In genomic region chr5:128677861-128678260, GRCm38 (mm10) we compare ENCODE assay signal across 23 mouse cellular contexts. TPM values are rescaled to one million over a fixed set of nuclear protein-coding genes. Genes with fewer than 3 reads are reported as not detected.
DNase-seq lines count a peak whose midpoint lies in the region; ATAC-seq and TF ChIP-seq lines count a peak whose summit lies in the region.
"Had no signal": no experiment of that assay in that cellular context is flagged by ENCODE, and none has a peak within 500 bp of the region (broad histone marks: within the 10 kb centered on the region; RNA-seq: fewer than 3 reads in every experiment).

No protein-coding gene starts in this region.

- H3K9me3 ChIP-seq in intestine, embryonic 14.5 days (ENCODE audit: control insufficient read depth, low read length), result no peaks in the 10 kb centered on the region
- H3K9me3 ChIP-seq in intestine, postnatal 0 days (ENCODE audit: control insufficient read depth), result no peaks in the 10 kb centered on the region
- no peaks in the 10 kb centered on the region for H3K9me3 ChIP-seq in lung, postnatal 0 days (ENCODE audit: low read length)
- no peaks in the 10 kb centered on the region for H3K9me3 ChIP-seq in stomach, embryonic 16.5 days (replicated peaks; ENCODE audit: control insufficient read depth, low read length)
- H3K9me3 ChIP-seq: embryonic facial prominence, embryonic 10.5 days; forebrain, embryonic 13.5 days; hindbrain, embryonic 12.5 days had no signal

- 0 out of 2 replicates have a peak overlapping the region, but pooled peaks have one; percentile 5 for H3K27ac ChIP-seq in intestine, embryonic 14.5 days (ENCODE audit: low read depth)
- H3K27ac ChIP-seq in intestine, postnatal 0 days (ENCODE audit: low read depth, low read length), result no peak overlapping the region
- H3K27ac ChIP-seq in lung, postnatal 0 days (ENCODE audit: low read length), result peak overlapping the region; percentile 22
- H3K27ac ChIP-seq in stomach, embryonic 16.5 days (ENCODE audit: low read length), result peak overlapping the region; percentile 62; the same call in 1 of the 2 replicates
- H3K27ac ChIP-seq: embryonic facial prominence, embryonic 10.5 days; forebrain, embryonic 13.5 days; heart, embryonic 13.5 days; hindbrain, embryonic 12.5 days had no signal

- TF ChIP-seq EP300 in lung, postnatal 0 days (IDR thresholded peaks at IDR 0.05), result peak; percentile 57; the same call in 1 of the 2 replicates

- H3K36me3 ChIP-seq in intestine, embryonic 14.5 days (ENCODE audit: control insufficient read depth, insufficient read depth, low read length), result no peaks in the 10 kb centered on the region
- H3K36me3 ChIP-seq in intestine, postnatal 0 days (ENCODE audit: control insufficient read depth, insufficient read depth), result no peaks in the 10 kb centered on the region
- no peaks in the 10 kb centered on the region for H3K36me3 ChIP-seq in lung, postnatal 0 days (ENCODE audit: insufficient read depth, low read length)
- H3K36me3 ChIP-seq in stomach, embryonic 16.5 days (ENCODE audit: control insufficient read depth, insufficient read depth, low read length), result no peaks in the 10 kb centered on the region
- H3K36me3 ChIP-seq: embryonic facial prominence, embryonic 10.5 days; G1E; heart, embryonic 13.5 days; hindbrain, embryonic 12.5 days had no signal

- no peaks in the 10 kb centered on the region for H3K27me3 ChIP-seq in intestine, embryonic 14.5 days (replicated peaks; ENCODE audit: control insufficient read depth, insufficient read depth, low read length)
- no peaks in the 10 kb centered on the region for H3K27me3 ChIP-seq in intestine, postnatal 0 days (replicated peaks; ENCODE audit: control insufficient read depth, insufficient read depth, low read length)
- no peaks in the 10 kb centered on the region for H3K27me3 ChIP-seq in lung, postnatal 0 days (replicated peaks; ENCODE audit: insufficient read depth, low read length)
- H3K27me3 ChIP-seq in stomach, embryonic 16.5 days (ENCODE audit: control insufficient read depth, insufficient read depth, low read length), result no peaks in the 10 kb centered on the region
- H3K27me3 ChIP-seq: heart, embryonic 13.5 days; hindbrain, embryonic 12.5 days had no signal

- no peaks in the 10 kb centered on the region for H3K4me1 ChIP-seq in intestine, embryonic 14.5 days (replicated peaks; ENCODE audit: control insufficient read depth, insufficient read depth, low read length)
- no peaks in the 10 kb centered on the region for H3K4me1 ChIP-seq in intestine, postnatal 0 days (replicated peaks; ENCODE audit: control insufficient read depth, insufficient read depth, low read length)
- H3K4me1 ChIP-seq in lung, postnatal 0 days (ENCODE audit: insufficient read depth, low read depth, low read length), result no peaks in the 10 kb centered on the region
- H3K4me1 ChIP-seq in stomach, embryonic 16.5 days (ENCODE audit: control insufficient read depth, insufficient read depth, low read length), result peaks cover 3% of the 10 kb centered on the region; the same call in 1 of the 2 replicates
- H3K4me1 ChIP-seq: embryonic facial prominence, embryonic 10.5 days; forebrain, embryonic 13.5 days; heart, embryonic 13.5 days; hindbrain, embryonic 12.5 days had no signal

- H3K9ac ChIP-seq in intestine, embryonic 14.5 days (ENCODE audit: low read length), result no peak overlapping the region
- no peak overlapping the region for H3K9ac ChIP-seq in intestine, postnatal 0 days (ENCODE audit: low read depth, low read length)
- H3K9ac ChIP-seq in lung, postnatal 0 days (replicated peaks; ENCODE audit: low read depth), result no peak overlapping the region
- no peak overlapping the region for H3K9ac ChIP-seq in stomach, embryonic 16.5 days (ENCODE audit: low read length)
- H3K9ac ChIP-seq: forebrain, embryonic 13.5 days; forebrain, postnatal 0 days; heart, embryonic 13.5 days; hindbrain, embryonic 12.5 days had no signal

- no peak for TF ChIP-seq CTCF in intestine, postnatal 0 days (IDR thresholded peaks at IDR 0.05; ENCODE audit: low read depth)
- TF ChIP-seq CTCF in lung, postnatal 0 days (IDR thresholded peaks at IDR 0.05), result no peak

- no peak overlapping the region for H3K4me3 ChIP-seq in intestine, embryonic 14.5 days (ENCODE audit: low read depth, low read length)
- H3K4me3 ChIP-seq in intestine, postnatal 0 days (ENCODE audit: low read depth, low read length), result no peak overlapping the region
- H3K4me3 ChIP-seq in lung, postnatal 0 days (ENCODE audit: low read depth, low read length), result no peak overlapping the region
- no peak overlapping the region for H3K4me3 ChIP-seq in stomach, embryonic 16.5 days (replicated peaks; ENCODE audit: low read length)
- H3K4me3 ChIP-seq: embryonic facial prominence, embryonic 10.5 days; forebrain, embryonic 13.5 days; heart, embryonic 13.5 days; hindbrain, embryonic 12.5 days had no signal

- H3K4me2 ChIP-seq in intestine, embryonic 14.5 days (ENCODE audit: low read length), result no peak overlapping the region
- H3K4me2 ChIP-seq in intestine, postnatal 0 days (replicated peaks; ENCODE audit: low read depth), result no peak overlapping the region
- H3K4me2 ChIP-seq in lung, postnatal 0 days (replicated peaks; ENCODE audit: low read depth, low read length), result no peak overlapping the region
- no peak overlapping the region for H3K4me2 ChIP-seq in stomach, embryonic 16.5 days (ENCODE audit: low read depth, low read length)
- H3K4me2 ChIP-seq: forebrain, embryonic 13.5 days; heart, embryonic 13.5 days; hindbrain, embryonic 12.5 days had no signal

- no peak for ATAC-seq in intestine, embryonic 14.5 days (replicated peaks; ENCODE audit: low FRiP score, low TSS enrichment, low read depth)
- no peak for ATAC-seq in intestine, postnatal 0 days
- ATAC-seq in lung, postnatal 0 days, result peak; percentile 94
- ATAC-seq in stomach, embryonic 16.5 days (ENCODE audit: insufficient read depth, low FRiP score), result peak; percentile 72
- ATAC-seq: CD4-positive, CD25-positive, alpha-beta regulatory T cell, adult 4 months; forebrain, embryonic 13.5 days; forebrain, postnatal 0 days had no signal

- DNase-seq in intestine, embryonic 14.5 days (ENCODE audit: low spot score), result no peak
- DNase-seq in lung, postnatal 0 days (ENCODE audit: low spot score), result peak; percentile 86
- peak; percentile 43 for DNase-seq in lung, postnatal 36 days
- no peak for DNase-seq in spleen, adult 12 weeks (ENCODE audit: low spot score)
- DNase-seq in right cerebral cortex, postnatal 10 days (ENCODE audit: low spot score in 2 of 2), result no peak
- DNase-seq in adrenal gland, adult 18-20 months (ENCODE audit: low spot score in 2 of 2), result no peak
- DNase-seq: adrenal gland, postnatal 14 days; B cell, adult 2 months; cerebellum, adult 18-20 months; cerebellum, postnatal 10 days; forebrain, postnatal 0 days; gastrocnemius, postnatal 14 days; heart, postnatal 36 days had no signal

- 70% methylated on average over 6 of the region's 6 CpGs for WGBS in intestine, embryonic 14.5 days
- WGBS in intestine, postnatal 0 days, result 68% methylated on average over 6 of the region's 6 CpGs
- WGBS in lung, postnatal 0 days, result 53% methylated on average over 6 of the region's 6 CpGs
- WGBS in stomach, embryonic 16.5 days, result 55% methylated on average over 6 of the region's 6 CpGs

RNA-seq across cellular contexts. Expression of gene Piwil1, which starts 24.5 kb away (rescaled TPM):
- polyA plus RNA-seq in intestine, embryonic 14.5 days (2014; fragmentation: Nextera tagmentation; extraction: Ambion mirVana), result not detected in 2 replicates
- polyA plus RNA-seq in intestine, postnatal 0 days (2015; fragmentation: Nextera tagmentation; extraction: Ambion mirVana), result not detected in 2 replicates
- not detected in 2 replicates for polyA plus RNA-seq in lung, postnatal 0 days (2015; fragmentation: Nextera tagmentation; extraction: Ambion mirVana)
- not detected in 2 replicates for polyA plus RNA-seq in stomach, embryonic 16.5 days (2015; fragmentation: Nextera tagmentation; extraction: Ambion mirVana)
- not detected for total RNA-seq in adrenal gland, adult 18-20 months (2021)
- total RNA-seq: adrenal gland, postnatal 14 days; heart, adult 8-10 months; heart, postnatal 36 days had no signal
- polyA plus RNA-seq: embryonic facial prominence, embryonic 10.5 days; forebrain, embryonic 13.5 days; G1E; heart, embryonic 13.5 days; heart, postnatal 0 days had no signal

Comparison
In these comparisons a context has a peak if more than half of its experiments do, and no peak if none do; other contexts are left out.
1. ATAC-seq: peak in lung, postnatal 0 days (single experiment) and stomach, embryonic 16.5 days (single experiment); none in intestine, embryonic 14.5 days (single experiment) and intestine, postnatal 0 days (single experiment).
2. DNase-seq: peak in lung, postnatal 0 days (single experiment) and lung, postnatal 36 days (single experiment); none in intestine, embryonic 14.5 days (single experiment), spleen, adult 12 weeks (single experiment), right cerebral cortex, postnatal 10 days (0 of 2) and adrenal gland, adult 18-20 months (0 of 2).